Mouse (Mus musculus) lung, adult 2 months (tissue): ENCODE measurements at regions not wholly inside any gene's neighbourhood (a gene's known extent, or its start where the extent isn't known, plus 50 kb on each side); places are given as distances from the start of the nearest gene placed in this dataset.

Source experiments
- CTCF ChIP-seq: fragments of 200-500 bp; IDR thresholded peaks from 2 replicates; pipeline ENCODE4 v1.5.1; 2011; ENCODE audit warnings: mild to moderate bottlenecking, low read length, control low read depth; ENCODE audit not compliant: insufficient read depth
- POLR2A ChIP-seq: fragments of 200-500 bp; IDR thresholded peaks from 2 replicates; pipeline ENCODE4 v1.6.1; 2011; ENCODE audit warnings: low read depth, mild to moderate bottlenecking, control low read depth, low read length, borderline replicate concordance; ENCODE audit errors: extremely low read depth

- TF ChIP-seq POLR2A (no peak), CTCF (no peak)
Measured at GRCm38 (mm10) chr2:117820708-117821107, 291.0 kb upstream of the Thbs1 start.
